Mouse (Mus musculus): ENCODE measurements at regions not wholly inside any gene's neighbourhood (a gene's known extent, or its start where the extent isn't known, plus 50 kb on each side); places are given as distances from the start of the nearest gene placed in this dataset.
"Not testable (repeated sequence)": the region's sequence is repeated elsewhere in the genome, so short reads cannot be mapped to it uniquely, and the experiment has no call there.

DNA sequence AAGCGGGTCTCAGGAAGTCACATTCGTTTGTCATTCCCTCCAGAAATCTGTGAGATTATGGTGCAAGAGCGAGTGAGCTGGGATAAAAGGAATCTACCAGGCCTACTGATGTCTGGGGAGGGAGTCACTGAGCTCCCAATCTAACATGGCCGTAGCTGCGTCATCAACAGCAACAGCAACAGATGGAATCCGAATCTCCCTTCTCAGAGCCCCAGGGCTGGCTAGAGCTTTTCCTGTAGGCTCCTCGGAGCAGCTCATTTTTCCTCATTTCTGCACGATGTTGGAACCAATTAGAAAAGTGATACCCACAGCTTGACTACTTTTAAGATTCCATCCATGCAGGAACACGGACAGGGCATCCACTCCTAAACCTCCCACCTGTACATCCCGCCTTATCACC is 243.7 kb upstream of the Pbx1 start:
- DNase-seq: no peak

GRCm38 (mm10) chr1:168662755-168663284 is 230.8 kb upstream of the Pbx1 start:
- DNase-seq: no peak

DNA sequence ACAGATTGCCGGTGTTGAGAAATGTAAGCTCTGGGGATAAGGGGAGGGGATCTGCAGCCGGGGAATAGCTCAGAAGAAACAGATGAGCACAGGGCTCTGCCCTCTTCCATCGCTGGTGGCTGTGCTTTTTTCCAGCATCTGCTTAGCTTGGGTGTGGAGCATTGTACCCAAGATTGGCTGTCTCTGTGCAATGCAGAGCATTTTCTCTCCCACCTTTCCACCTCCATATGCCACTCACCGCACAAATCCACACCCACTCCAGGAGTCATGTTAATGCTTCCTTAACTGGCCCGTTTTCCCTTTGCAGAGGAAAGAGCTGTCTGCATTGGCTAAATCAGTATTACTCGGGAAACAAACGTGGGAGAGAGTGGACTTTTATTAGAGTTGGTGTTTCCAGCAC is 228.9 kb upstream of the Pbx1 start:
- no peak for DNase-seq

DNA sequence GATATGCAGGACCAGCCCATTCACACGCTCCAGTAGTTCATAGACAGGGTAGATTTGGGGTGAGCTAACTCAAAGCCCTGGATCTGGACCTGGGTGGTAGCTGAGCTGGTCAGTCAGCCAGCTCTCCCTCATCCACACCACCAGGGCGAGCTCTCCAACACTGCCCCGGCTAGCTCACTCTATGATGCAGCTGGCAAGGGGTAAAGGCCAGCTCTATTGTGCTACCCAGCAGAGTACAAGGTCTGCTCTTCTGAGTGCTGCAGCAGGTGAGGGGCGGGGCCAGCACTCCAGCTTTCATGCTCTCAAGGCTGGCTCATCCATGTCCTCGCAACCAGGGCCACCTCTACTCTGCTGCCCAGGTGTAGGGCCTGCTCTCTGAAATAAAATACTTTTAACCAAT is 227.5 kb upstream of the Pbx1 start:
- DNase-seq: no peak

DNA sequence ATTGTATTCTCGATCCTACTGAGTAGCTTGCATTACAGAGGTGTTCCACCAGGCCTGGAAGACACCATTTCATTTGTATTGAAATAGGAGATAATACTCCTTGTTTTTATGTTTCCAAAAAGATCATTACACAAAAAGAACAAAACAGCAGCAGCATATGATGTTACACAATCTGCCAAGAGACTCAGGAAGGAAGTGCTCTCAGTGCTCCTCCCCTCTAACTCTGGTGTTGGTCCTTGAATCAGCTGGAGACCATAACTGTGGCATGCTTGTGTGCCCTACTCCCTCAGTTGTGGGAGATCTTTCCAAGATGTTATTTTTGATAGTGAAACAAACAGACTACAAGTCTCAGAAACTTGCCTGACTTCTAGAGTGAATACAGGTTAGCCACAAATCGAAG is 200.8 kb upstream of the Pbx1 start:
- DNase-seq: no peak

- DNase-seq: no peak
Measured at GRCm38 (mm10) chr1:168631979-168632378, 199.9 kb upstream of the Pbx1 start.

- DNase-seq: not testable (repeated sequence)
Measured at GRCm38 (mm10) chr1:168601967-168602366, 169.9 kb upstream of the Pbx1 start.

- no peak for DNase-seq
Measured at GRCm38 (mm10) chr1:168600461-168601160, 168.5 kb upstream of the Pbx1 start.

DNA sequence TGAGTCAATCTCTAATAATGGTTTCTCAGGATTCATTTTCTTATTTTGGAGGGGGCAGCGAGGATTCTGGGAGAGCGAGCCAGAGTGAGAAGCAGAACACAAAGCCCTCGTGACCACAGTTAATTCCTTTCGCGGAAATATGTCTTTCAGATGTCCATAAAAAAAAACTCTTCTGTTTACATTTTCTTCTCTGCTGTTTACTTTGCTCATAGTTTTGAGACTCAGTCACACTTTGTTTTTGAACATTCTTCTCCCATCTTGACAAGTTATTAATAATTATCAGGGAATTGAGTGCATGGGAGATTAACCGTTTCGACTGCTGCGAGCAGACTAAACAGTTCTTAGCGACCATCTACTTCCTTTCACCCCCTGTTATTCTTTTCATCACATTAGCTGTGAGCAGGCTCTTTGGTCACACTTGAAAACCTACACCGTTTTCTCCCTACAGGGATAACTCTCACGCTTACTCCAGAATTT is 166.2 kb upstream of the Pbx1 start:
- no peak for DNase-seq

DNA sequence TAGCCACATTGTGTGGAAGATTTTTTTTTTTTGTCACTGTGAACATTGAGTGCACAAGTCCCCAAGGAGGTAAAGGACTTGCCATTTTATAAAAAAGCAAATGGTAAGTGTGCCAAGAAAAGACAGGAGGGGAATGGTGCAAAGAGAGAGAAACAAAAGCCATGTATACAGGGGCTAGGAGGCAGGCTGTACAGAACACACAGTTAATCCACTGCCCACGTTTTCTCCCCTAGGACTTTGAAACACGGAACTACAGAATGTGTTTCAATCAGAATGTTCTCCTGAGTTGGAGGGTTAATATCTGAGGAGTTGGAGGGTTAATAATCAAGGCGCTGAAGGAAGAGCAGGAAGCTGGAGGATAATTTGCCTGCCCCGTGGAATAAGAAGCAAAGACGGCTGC is 165.4 kb upstream of the Pbx1 start:
- no peak for DNase-seq

- DNase-seq: no peak
Measured at GRCm38 (mm10) chr1:168584137-168584536, 152.1 kb upstream of the Pbx1 start.

DNA sequence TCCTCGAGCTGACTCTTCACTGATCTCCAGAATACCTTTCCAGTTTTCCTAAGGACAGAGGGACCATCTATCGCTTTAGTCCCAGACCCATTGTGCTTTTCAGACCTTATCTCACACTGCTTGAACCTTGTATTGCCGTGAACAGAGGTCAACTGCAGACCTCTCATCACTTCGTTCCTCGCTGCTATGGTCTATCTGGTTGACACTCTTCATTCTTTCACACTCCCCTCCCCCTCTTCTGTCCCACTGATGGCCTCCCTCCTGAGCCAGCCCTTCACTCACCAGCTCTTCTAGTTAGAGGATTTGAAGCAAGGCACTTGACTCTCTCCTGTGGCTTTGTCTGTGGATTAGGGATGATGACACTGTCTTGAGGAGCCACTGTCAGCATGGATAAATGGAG is 150.4 kb upstream of the Pbx1 start:
- no peak for DNase-seq

DNA sequence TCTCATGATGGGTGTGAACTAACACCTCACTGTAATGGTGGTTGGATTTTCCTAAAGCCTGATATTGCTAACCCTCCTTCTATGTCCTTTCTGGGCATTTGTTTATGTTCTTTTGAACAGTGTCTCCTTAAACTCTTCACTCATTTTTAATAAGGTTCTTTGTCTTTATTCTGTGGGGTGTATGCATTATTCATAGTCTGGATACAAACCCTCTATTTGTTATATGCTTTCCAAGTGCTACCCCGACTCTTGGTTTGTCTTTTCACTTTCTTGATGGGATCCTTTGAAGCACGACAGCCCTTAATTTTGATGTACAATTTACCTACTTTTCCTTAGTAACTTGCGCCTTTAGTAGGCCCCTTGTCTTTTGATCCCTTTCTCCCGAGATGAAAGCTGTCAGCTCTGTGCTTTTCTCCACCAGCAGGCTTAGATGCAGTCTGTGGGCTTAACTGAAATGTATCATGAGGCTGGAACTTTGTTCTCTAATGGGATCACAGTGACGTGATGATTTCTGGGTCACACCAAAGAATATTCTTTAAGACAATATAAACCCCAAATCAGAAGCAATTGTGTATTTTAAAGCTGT is 138.0 kb upstream of the Pbx1 start:
- DNase-seq: no peak

DNA sequence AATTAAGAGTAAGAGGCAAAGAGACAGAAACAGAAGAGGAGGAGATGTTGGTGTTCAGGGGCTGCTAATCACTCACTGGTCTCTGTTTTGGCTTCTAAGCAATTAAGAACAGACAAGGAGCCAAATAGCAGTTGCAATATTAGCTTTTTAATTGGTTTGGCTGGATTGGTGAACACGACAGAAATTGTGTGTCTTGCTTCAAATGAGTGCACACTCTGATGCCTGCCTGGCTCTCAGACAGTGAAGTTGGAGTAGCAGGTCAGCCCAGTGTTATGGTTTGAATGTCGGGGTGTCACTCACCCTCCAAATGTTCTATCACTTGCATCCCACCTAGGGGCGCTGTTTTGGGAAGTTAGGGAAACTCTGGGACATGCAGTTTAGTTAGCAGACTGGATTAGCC is 120.3 kb upstream of the Pbx1 start:
- DNase-seq: no peak

DNA sequence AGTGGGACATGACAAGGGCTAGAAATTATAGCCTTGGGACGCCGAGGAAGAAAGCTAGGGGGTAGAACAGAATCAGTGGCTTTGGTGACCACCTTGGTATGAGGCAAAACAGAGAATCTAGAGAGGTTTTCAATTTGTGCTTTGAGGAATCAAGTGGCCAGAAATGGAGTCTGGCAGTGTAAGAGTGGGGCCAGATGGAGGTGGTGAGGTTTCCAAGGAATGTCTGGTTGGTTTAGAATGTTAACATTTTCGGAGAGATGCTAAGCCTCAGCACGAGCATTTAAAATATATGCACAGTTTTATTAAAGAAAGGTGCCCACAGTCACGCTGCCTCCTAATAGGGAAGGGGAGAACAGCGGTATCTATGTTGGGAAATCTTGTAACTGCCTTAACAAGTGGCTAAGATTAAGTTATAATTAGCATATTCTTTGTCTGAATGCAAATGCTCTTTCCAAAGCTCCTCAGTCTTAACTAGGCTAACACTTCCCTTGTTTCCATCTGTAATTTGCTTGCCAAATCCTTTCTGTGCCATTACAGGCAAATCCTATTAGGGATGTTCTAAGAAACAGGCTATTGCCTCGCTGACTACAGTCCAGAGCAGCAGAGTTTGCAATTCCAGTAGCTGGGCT is 117.9 kb upstream of the Pbx1 start:
- no peak for DNase-seq

DNA sequence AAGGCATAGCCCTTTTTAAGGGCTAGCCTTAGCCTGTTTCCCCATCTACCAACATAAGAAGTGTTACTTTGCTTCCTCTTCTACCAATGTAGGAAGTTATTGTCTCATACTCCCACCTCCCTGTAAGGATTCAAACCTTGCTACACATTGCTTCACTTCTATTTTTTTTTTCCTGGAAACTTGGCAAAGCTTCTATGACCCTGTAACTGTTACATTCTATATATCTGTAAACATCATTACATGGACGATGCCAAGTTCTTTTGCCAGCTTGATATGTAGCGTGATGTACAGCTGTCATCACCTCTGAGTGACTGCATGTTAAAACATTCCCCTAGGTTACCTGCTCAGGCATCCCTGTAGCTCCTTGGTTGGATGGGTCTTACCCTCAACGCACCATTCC is 114.1 kb upstream of the Pbx1 start:
- no peak for DNase-seq

DNA sequence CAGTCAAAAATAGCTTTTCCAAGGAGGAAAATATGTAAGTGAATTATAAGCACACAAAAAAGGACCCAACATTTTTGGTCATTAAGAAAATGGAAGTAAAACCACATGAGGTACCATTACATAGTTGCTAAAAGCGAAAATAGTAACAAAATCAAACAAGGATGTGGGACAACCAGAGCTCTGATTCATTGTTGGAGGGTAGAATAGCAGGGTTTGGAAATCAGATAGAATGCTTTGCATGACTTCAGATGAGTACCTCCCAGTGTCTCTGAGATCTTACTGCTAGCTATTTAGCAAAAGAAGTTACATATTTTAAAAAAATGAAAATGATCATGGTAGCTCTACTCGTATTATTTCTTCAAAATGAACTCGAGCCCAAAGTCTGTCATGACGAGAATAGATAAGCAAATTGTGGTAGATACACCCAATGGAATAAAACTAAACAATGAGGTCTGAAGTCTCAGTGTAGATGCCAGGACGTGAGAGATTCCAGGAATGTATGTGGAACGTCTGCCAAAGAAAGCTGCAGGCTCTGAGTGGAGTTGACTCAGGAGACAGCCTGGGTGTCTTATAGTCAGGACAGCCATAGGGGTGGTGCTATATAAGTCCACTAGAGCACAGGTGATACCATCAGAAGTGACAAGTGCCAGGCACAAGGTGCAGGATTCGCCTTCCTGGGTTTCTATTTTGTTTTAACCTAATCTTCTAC is 113.2 kb upstream of the Pbx1 start:
- no peak for DNase-seq

DNA sequence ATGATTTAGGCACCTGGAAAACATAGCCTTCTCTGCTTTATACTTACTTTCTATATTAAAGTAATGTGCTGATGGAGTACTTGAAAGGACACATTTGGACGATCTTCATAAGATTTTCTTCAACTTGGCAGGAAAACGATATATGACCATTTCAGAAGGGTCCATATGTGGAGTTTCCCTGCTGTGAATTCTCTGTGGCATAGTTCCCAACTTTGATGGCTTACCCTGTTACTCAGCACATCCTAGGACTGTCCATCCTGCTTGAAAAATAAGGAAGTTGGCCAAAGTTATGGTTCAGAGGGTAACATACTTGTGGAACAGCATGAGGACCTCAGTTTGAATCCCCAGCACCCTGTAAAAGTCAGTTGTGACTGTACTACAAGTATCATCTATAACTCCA is 109.2 kb upstream of the Pbx1 start:
- DNase-seq: no peak

DNA sequence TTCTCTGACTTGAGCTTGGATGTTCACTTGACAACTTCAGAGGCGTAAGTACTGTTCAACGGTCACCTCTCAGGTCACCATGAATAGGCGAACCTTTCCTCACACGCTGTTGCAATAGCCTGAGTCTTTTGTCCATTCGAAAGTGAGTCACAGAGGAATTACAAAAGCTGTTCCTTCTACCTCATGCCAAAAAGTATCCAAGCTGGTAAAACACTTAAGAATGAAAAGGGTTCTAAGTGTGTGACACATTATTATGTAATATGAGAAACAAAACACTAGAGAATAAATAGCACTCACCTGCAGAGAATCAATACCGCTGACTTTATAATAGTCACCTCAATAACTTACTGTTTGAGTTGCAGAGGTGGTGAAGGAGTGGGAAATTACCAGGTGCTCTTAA is 86.0 kb upstream of the Pbx1 start:
- DNase-seq: no peak

DNA sequence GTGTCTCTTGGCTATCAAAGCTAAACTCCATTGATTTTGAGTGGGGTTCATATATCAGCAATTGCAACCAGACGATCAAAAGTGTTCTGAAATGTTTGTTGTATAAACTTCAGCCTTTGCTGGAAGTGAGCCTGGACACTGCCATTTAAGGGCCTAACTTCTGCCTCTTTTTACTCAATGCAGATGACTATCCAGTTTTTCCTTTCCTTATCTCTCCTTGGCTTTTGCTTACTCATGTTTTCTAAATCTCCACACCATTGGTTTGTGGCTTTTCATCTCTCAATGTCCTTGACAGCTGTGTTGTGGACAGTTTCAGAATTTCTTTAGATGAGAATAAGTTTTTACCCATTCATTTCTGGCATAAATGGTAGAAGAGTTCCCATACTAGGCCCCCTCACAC is 74.3 kb upstream of the Pbx1 start:
- DNase-seq: no peak

DNA sequence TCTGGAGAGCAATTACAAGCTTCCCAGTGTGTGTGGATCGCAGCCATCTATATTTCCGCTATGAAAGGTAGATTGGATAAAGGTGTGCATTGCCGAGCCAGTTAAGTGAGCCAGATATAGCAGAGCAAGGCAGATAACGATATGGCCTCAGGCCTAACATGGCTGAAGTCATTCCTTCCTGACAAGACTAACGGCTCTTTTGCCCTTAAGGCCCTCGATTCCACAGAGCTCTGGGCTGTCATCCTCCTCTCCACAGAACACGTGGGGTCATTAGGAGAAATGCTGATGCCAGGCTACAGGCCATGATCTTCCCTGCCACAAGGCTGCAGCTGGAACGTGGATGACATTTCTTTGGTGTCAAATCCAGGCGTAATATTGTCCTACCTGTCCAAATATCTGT is 72.7 kb upstream of the Pbx1 start:
- no peak for DNase-seq

DNA sequence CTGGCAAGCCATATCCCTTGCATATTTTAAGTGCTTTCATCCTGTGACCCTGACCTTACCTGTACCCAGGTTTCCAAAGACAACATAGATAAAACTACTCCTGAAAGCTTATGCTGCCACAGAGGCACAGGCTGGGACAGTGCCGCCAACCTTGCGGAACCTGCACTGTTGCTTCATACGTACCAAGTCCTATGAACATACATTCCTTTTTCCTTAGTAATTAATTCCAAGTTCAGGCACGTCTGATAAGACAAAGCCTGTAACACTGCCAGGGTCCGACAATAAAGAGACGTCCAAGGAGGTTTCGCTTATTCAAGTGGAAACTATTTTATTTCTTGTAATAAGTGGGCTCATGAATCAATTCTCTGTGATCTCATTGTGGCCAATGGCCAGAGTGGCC is 70.2 kb upstream of the Pbx1 start:
- no peak for DNase-seq

- DNase-seq: no peak
Measured at GRCm38 (mm10) chr1:168501375-168502169, 69.5 kb upstream of the Pbx1 start.
